Comparison of ENCODE assay signal across 8 mouse cellular contexts in genomic region chr9:64021853-64022561, GRCm38 (mm10). TPM values are rescaled to one million over a fixed set of nuclear protein-coding genes. Genes with fewer than 3 reads are reported as not detected.
A peak's percentile ranks its signal among the peaks of the same experiment; 100 is the strongest.
DNase-seq lines count a peak whose midpoint lies in the region; ATAC-seq lines count a peak whose summit lies in the region.

Gene Smad6 (minus strand): TSS chr9:64022059.

- no peaks in the 10 kb centered on the region for H3K36me3 ChIP-seq in hindbrain, embryonic 12.5 days

- peaks cover 21% of the 10 kb centered on the region for H3K27me3 ChIP-seq in hindbrain, embryonic 12.5 days

- ATAC-seq in hindbrain, embryonic 12.5 days (ENCODE audit: low FRiP score) = peak; percentile 42

- peak within 1 kb of the TSS; percentile 70 for H3K4me3 ChIP-seq in hindbrain, embryonic 12.5 days

- peak; percentile 88 for DNase-seq in MN1 (ENCODE audit: low spot score)
- DNase-seq in cerebellum, adult 9-11 months = peak; percentile 19
- peak; percentile 52 to 55 for DNase-seq in frontal cortex, postnatal 14 days (ENCODE audit: low spot score in 2 of 2)
- DNase-seq in layer of hippocampus, postnatal 14 days (ENCODE audit: low spot score in 2 of 2) = peak; percentile 61 to 80
- peak; percentile 94 for DNase-seq in lung, postnatal 14 days
- DNase-seq in ovary, postnatal 36 days (ENCODE audit: low spot score) = peak; percentile 91
- peak; percentile 87 for DNase-seq in urinary bladder, adult 2 months (ENCODE audit: low spot score)

- no peaks in the 10 kb centered on the region for H3K9me3 ChIP-seq in hindbrain, embryonic 12.5 days (replicated peaks)

- peak within 1 kb of the TSS; percentile 79 for H3K4me2 ChIP-seq in hindbrain, embryonic 12.5 days (replicated peaks)

- peak within 1 kb of the TSS; percentile 89 for H3K9ac ChIP-seq in hindbrain, embryonic 12.5 days

- peaks cover 57% of the 10 kb centered on the region for H3K4me1 ChIP-seq in hindbrain, embryonic 12.5 days

- WGBS in hindbrain, embryonic 12.5 days = under 1% methylated on average over 60 of the region's 60 CpGs

- H3K27ac ChIP-seq in hindbrain, embryonic 12.5 days = peak within 1 kb of the TSS; percentile 85

RNA-seq across cellular contexts. Expression of gene Smad6, which starts in this region (rescaled TPM):
- polyA plus RNA-seq in hindbrain, embryonic 12.5 days (2016; fragmentation: Nextera tagmentation; extraction: Ambion mirVana) = 12.4 and 13.0 TPM in 2 replicates
- total RNA-seq in layer of hippocampus, postnatal 14 days (2021) = 1 to 10 TPM; 2.6 to 2.9 TPM
- 20.6 and 21.8 TPM in 2 replicates for polyA plus RNA-seq in urinary bladder, adult 2 months (2012; rRNA removed)

Comparison
In these comparisons a context has a peak if more than half of its experiments do, and no peak if none do; other contexts are left out.
1. Peak in every context shown above with its lines: DNase-seq, ATAC-seq, H3K4me3 ChIP-seq and H3K27ac ChIP-seq.
2. DNase-seq: peak in every context shown above with its lines; median percentile 94 in lung, postnatal 14 days; 91 in ovary, postnatal 36 days; 88 in MN1; 87 in urinary bladder, adult 2 months; 70 in layer of hippocampus, postnatal 14 days; 54 in frontal cortex, postnatal 14 days; 19 in cerebellum, adult 9-11 months.